Comparison of ENCODE assay signal across 31 mouse cellular contexts in genomic region chr11:75662131-75662530, GRCm38 (mm10).
"Had no signal": no experiment of that assay in that cellular context is flagged by ENCODE, and none has a peak within 500 bp of the region (broad histone marks: within the 10 kb centered on the region; RNA-seq: fewer than 3 reads in every experiment).

No protein-coding gene starts in this region.

- H3K36me3 ChIP-seq: midbrain, embryonic 15.5 days had no signal

- H3K27me3 ChIP-seq: limb, embryonic 13.5 days; limb, embryonic 15.5 days; liver, embryonic 13.5 days; liver, embryonic 15.5 days; lung, embryonic 15.5 days; midbrain, embryonic 15.5 days had no signal

- H3K9ac ChIP-seq: limb, embryonic 12.5 days; limb, embryonic 13.5 days; limb, embryonic 15.5 days; liver, embryonic 13.5 days; liver, embryonic 14.5 days; liver, embryonic 15.5 days; lung, embryonic 14.5 days; lung, embryonic 15.5 days; midbrain, embryonic 12.5 days; midbrain, embryonic 13.5 days; midbrain, embryonic 15.5 days; neural tube, embryonic 12.5 days; neural tube, embryonic 13.5 days had no signal

- ATAC-seq: lung, postnatal 0 days; midbrain, embryonic 13.5 days; midbrain, embryonic 15.5 days; midbrain, embryonic 16.5 days had no signal

- H3K4me2 ChIP-seq: limb, embryonic 12.5 days; limb, embryonic 13.5 days; limb, embryonic 15.5 days; liver, embryonic 11.5 days; liver, embryonic 13.5 days; liver, embryonic 15.5 days; lung, embryonic 14.5 days; lung, embryonic 15.5 days; midbrain, embryonic 11.5 days; midbrain, embryonic 12.5 days; midbrain, embryonic 13.5 days; midbrain, embryonic 15.5 days; neural tube, embryonic 12.5 days; neural tube, embryonic 13.5 days had no signal

- H3K4me3 ChIP-seq: left cerebral cortex, adult 2 months; limb, embryonic 10.5 days; limb, embryonic 12.5 days; limb, embryonic 13.5 days; limb, embryonic 15.5 days; liver, embryonic 13.5 days; liver, embryonic 15.5 days; lung, embryonic 15.5 days; midbrain, embryonic 10.5 days; midbrain, embryonic 12.5 days; midbrain, embryonic 13.5 days; midbrain, embryonic 15.5 days; myocyte; neural tube, embryonic 12.5 days; neural tube, embryonic 13.5 days had no signal

- H3K4me1 ChIP-seq: limb, embryonic 13.5 days; midbrain, embryonic 12.5 days; midbrain, embryonic 13.5 days; midbrain, embryonic 15.5 days; neural tube, embryonic 12.5 days had no signal

- H3K27ac ChIP-seq: left cerebral cortex, adult 2 months; limb, embryonic 10.5 days; limb, embryonic 12.5 days; limb, embryonic 13.5 days; limb, embryonic 15.5 days; liver, embryonic 13.5 days; liver, embryonic 14.5 days; liver, embryonic 15.5 days; lung, embryonic 15.5 days; macrophage; midbrain, embryonic 10.5 days; midbrain, embryonic 12.5 days; midbrain, embryonic 13.5 days; midbrain, embryonic 15.5 days; neural tube, embryonic 12.5 days; neural tube, embryonic 13.5 days had no signal

- H3K9me3 ChIP-seq: limb, embryonic 10.5 days; limb, embryonic 12.5 days; limb, embryonic 13.5 days; limb, embryonic 15.5 days; liver, embryonic 13.5 days; liver, embryonic 15.5 days; lung, embryonic 15.5 days; midbrain, embryonic 10.5 days; midbrain, embryonic 12.5 days; midbrain, embryonic 13.5 days; midbrain, embryonic 15.5 days; neural tube, embryonic 12.5 days; neural tube, embryonic 13.5 days had no signal

- DNase-seq: left cerebral cortex, postnatal 4 days; liver; liver, embryonic 13.5 days; lung, adult 18-20 months; lung, adult 2 months; lung, embryonic 14.5 days; lung, postnatal 10 days; lung, postnatal 14 days; lung, postnatal 36 days; lung, postnatal 4 days; midbrain, embryonic 14.5 days had no signal
